Mouse (Mus musculus) MEL (cell line): ENCODE data around the gene Btbd11.

Source experiments
- CTCF ChIP-seq, 3 experiments: IDR thresholded peaks in 2 of 3; conservative IDR thresholded peaks in 1 of 3; 2 replicates each; pipeline ENCODE4 v1.5.1; 2011 to 2012; ENCODE audit warnings: low read length in 3 of 3, low read depth in 2 of 3, mild to moderate bottlenecking in 2 of 3, improper control_type of control experiment in 1 of 3, inconsistent platforms in 1 of 3, mixed read lengths in 1 of 3, moderate library complexity in 1 of 3; ENCODE audit not compliant: control insufficient read depth in 1 of 3, insufficient read depth in 1 of 3, poor library complexity in 1 of 3, severe bottlenecking in 1 of 3
- RAD21 ChIP-seq: IDR thresholded peaks from 2 replicates; pipeline ENCODE4 v1.6.1; 2011; ENCODE audit warnings: mild to moderate bottlenecking, low read depth, low read length, improper control_type of control experiment

- TF ChIP-seq CTCF (IDR thresholded peaks at IDR 0.05 in 2 of 3, conservative IDR thresholded peaks at IDR 0.05 in 1 of 3; ENCODE audit: control insufficient read depth in 1 of 3, insufficient read depth in 1 of 3, low read depth in 2 of 3, low read length in 3 of 3, poor library complexity in 1 of 3, severe bottlenecking in 1 of 3) (no peak), RAD21 (no peak)
Observed at GRCm38 (mm10) chr10:85633577-85633976, 247.0 kb downstream of the Btbd11 start.
